Mouse (Mus musculus) heart, postnatal 14 days (tissue): ENCODE results near the gene Rab5if. TPM values are rescaled to one million over a fixed set of nuclear protein-coding genes. Genes with fewer than 3 reads are reported as not detected.
"Not testable (repeated sequence)": the region's sequence is repeated elsewhere in the genome, so short reads cannot be mapped to it uniquely, and the experiment has no call there.

Source experiments
- DNase-seq, 2 experiments: peaks; one replicate each; pipeline ENCODE4 v3.0.0; 2021 to 2022
- intact Hi-C: fragments of 180-260 bp; cut with DNase I; formaldehyde crosslinking; loops from one replicate; pipeline ENCODE4 v1.15.1; 2025
- long read RNA-seq, 2 experiments: library from polyadenylated mRNA; stranded (forward); transcript quantifications; one replicate each; pipeline ENCODE4 v2.0.0; 2021
- total RNA-seq, 2 experiments: library from RNA; stranded (reverse); gene quantifications; 2 replicates each; pipeline ENCODE4 v1.2.3; 2021

Gene Rab5if
- 100 to 1,000 TPM; 119 to 128 TPM for total RNA-seq
- long read RNA-seq, experiment 1, transcript Rab5if-201 (4 exons, 1,045 nt) = major isoform, 141 of 154 reads
- long read RNA-seq, experiment 1, transcript Rab5if-203 (3 exons, 765 nt) = minor isoform, 9 of 154 reads
- long read RNA-seq, experiment 1, partial matches to known transcripts = 3 of 154 reads
- long read RNA-seq, experiment 1, other reads (novel, unspliced or antisense) = 1 of 154 reads
- long read RNA-seq, experiment 2, transcript Rab5if-201 (4 exons, 1,045 nt) = major isoform, 107 of 113 reads
- long read RNA-seq, experiment 2, partial matches to known transcripts = 3 of 113 reads
- long read RNA-seq, experiment 2, other reads (novel, unspliced or antisense) = 0 of 113 reads

- peak; percentile 98 to 99 for DNase-seq
- intact Hi-C loops = loop anchor here (5.0 kb wide), 1 partner anchor 129 kb away; the partner anchor contains the start of gene Ndrg3
These were observed at the start of gene Rab5if for GRCm38 (mm10) chr2:156862772-156863486. Rab5if (plus strand) TSS chr2:156863128.

DNA sequence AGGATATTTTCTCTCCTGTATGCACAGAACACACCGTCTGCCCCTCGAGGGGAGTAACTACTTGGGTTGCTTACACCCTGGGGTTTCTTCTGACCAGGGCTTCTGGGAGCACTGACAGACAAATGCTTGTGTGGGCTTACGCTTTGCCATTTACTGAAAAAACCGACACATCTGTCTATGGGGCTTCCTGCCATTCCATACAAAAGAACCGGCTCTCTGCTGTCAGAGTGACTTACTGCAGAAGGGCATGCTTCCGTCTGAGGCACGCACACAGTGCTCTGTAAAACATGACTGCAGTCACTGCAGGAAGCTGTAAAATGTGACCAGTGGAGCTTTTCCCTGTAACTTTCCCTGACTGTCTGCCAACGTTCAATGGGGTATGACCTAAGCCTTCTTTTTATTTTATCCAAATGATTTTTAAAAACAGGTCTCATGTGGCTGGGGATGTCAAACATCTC is 48.6 kb upstream of the Rab5if start:
- intact Hi-C loops = no loop called here
- peak in 1 of 2 experiments; percentile 10 for DNase-seq

GRCm38 (mm10) chr2:156814893-156815292 is 48.0 kb upstream of the Rab5if start:
- no peak for DNase-seq
- intact Hi-C loops = no loop called here

GRCm38 (mm10) chr2:156815412-156815811 is 47.5 kb upstream of the Rab5if start:
- DNase-seq = no peak
- intact Hi-C loops = no loop called here

GRCm38 (mm10) chr2:156816116-156816515 is 46.8 kb upstream of the Rab5if start:
- DNase-seq = no peak
- intact Hi-C loops = no loop called here

- intact Hi-C loops, DNase-seq: not testable (repeated sequence)
These were observed 37.8 kb upstream of the Rab5if start for GRCm38 (mm10) chr2:156825128-156825527.

GRCm38 (mm10) chr2:156834336-156834735 is 28.6 kb upstream of the Rab5if start:
- intact Hi-C loops = no loop called here
- no peak for DNase-seq

- intact Hi-C loops = no loop called here
- no peak for DNase-seq
These were observed 24.1 kb upstream of the Rab5if start for GRCm38 (mm10) chr2:156838839-156839238.

- intact Hi-C loops = loop anchor here (2.0 kb wide), 1 partner anchor 21 kb away; no protein-coding TSS in a partner anchor
- DNase-seq = peak; percentile 74 to 77
These were observed 23.4 kb upstream of the Rab5if start, which contains the start of gene Tgif2 for GRCm38 (mm10) chr2:156839319-156840191. Tgif2 (plus strand) TSS chr2:156840007.

DNA sequence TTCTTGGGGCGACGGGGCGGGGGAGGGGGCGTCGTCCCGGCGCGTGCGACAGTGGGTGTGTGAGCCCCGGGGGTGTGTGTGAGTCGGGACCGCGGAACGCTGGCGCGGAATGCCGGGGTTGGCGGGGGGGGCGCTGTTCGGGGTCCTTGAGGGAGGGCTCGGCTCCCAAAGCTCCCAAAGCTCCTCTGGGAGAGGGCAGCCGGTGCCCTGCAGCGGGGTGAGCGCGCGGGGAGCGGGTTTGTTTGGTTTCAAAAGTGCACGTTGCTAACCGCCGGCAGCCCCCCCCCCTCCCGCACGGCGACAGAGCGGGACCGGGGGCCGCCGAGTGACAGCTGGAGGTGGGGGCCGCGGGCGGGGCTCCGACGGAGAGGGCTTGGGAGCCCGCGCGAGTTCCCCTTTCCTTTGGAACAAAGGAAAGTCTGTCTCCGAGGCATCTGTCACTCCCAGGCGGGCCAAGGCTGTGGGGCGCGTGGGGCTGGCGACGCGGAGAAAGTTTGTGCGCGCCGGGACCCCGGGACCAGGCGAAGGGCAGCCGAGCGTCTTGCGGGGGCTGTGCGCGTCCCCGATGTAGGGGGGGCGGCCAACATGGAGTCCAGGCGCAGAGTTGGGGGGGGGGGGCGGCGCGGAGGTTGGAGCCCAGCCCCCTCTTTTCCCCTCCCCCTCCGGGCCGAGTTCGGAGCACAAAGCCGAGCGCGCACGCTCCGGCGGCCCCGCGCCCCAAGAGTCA is 22.5 kb upstream of the Rab5if start:
- peak; percentile 47 to 53 for DNase-seq
- intact Hi-C loops = loop anchor here (2.0 kb wide), 1 partner anchor 20 kb away; no protein-coding TSS in a partner anchor

GRCm38 (mm10) chr2:156841028-156841840 is 21.7 kb upstream of the Rab5if start:
- intact Hi-C loops = loop anchor here (2.0 kb wide), 1 partner anchor 20 kb away; no protein-coding TSS in a partner anchor
- DNase-seq = peak; percentile 61 to 67

GRCm38 (mm10) chr2:156841841-156842706 is 20.9 kb upstream of the Rab5if start:
- intact Hi-C loops = loop anchor here (2.0 kb wide), 1 partner anchor 19 kb away; no protein-coding TSS in a partner anchor
- DNase-seq = peak; percentile 42 to 58

GRCm38 (mm10) chr2:156842711-156843110 is 20.2 kb upstream of the Rab5if start:
- intact Hi-C loops = no loop called here
- no peak for DNase-seq

DNA sequence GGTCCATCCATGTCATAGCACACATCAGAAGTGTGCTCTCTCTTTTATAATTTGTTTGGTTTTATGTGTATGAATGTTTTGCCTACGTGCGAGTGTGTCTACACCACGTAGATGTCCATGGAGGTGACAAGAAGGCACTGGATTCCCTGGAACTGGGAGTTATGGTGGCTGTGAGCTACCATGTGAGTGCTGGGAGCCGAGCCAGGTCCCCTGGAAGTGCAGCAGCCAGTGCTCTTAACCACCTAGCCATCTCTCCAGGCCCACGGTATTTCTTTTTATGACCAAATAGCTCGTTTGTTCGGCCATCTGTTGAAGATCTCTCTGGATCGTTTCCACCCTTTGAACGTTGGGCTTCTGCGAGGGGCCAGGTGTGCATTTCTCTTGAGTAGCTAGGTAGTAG is 19.6 kb upstream of the Rab5if start:
- intact Hi-C loops = no loop called here
- DNase-seq = no peak

DNA sequence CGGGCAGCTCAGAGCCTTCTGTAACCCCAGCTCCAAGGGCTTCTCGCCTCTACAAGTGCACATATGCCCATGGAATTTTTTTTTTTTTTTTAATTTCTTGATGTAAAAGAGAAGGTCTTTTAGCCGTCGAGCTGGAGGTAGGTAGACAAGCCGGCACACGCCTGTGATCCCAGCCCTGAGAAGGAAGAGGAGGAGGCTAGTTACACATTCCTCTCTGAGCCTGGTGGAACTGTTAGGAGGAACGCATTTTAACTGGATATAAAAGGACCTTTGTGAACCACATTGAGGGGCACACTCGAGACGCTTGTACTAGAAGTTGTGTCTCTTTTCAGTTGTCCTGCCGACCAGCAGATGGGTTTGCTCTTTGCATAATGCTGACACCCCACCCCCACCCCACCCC is 18.2 kb upstream of the Rab5if start:
- intact Hi-C loops = no loop called here

GRCm38 (mm10) chr2:156847653-156848052 is 15.3 kb upstream of the Rab5if start:
- no peak for DNase-seq
- intact Hi-C loops = no loop called here

More for the DNA sequence above, 18.2 kb upstream of the Rab5if start:
- no peak for DNase-seq

DNA sequence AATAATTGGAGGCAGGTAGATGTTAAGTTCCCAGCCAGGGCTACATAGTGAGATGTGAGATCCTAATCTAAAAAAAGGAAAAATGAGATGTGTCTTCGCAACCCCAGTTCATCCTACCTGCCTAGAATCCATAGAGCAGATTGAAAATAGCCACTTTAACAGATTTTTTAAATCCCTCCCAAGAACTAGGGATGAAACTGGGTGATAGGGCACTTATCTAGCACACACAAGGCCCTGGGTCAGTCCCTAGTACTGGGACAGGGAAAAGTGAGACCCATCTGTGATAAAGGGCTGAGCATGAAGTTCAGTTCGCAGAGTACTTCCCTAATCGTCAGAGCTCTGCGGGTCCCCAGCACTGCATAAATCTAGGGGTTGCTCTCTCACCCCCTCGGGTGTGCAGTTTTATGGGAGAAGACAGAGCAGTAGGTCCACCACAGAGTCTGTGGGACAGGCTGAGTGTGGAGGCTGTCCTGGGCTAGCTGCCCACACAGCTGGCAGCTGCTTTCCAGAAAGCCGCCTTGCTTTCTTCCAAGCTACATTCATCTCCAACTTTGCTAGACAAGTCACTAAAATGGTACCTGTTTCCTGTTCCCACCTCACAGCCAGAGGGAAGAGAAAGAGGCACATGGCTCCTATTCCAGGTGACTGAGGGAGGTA is 14.3 kb upstream of the Rab5if start:
- intact Hi-C loops = no loop called here
- DNase-seq = peak; percentile 36 to 48
